Mouse (Mus musculus) heart, embryonic 15.5 days (tissue): ENCODE results near the gene Serpinb5. TPM values are rescaled to one million over a fixed set of nuclear protein-coding genes. Genes with fewer than 3 reads are reported as not detected.

ENCODE experiments used
- ATAC-seq: fragments of 200-750 bp; cut with Nextera tagmentation; replicated peaks from 2 replicates; pipeline ENCODE4 v1.8.0; 2017; ENCODE audit warnings: low read depth, moderate TSS enrichment; ENCODE audit not compliant: insufficient number of reproducible peaks, insufficient read depth, low FRiP score
- H3K27ac ChIP-seq: fragments of 300-500 bp; sonication (generic); 2 replicates; pipeline ENCODE4 v1.5.1; 2015; ENCODE audit warnings: mild to moderate bottlenecking, inconsistent platforms
- H3K27me3 ChIP-seq: fragments of 300-500 bp; sonication (generic); 2 replicates; pipeline ENCODE4 v1.6.1; 2015; ENCODE audit warnings: inconsistent platforms
- H3K36me3 ChIP-seq: fragments of 300-500 bp; sonication (generic); 2 replicates; pipeline ENCODE4 v1.6.1; 2015; ENCODE audit warnings: mild to moderate bottlenecking, inconsistent platforms
- H3K4me1 ChIP-seq: fragments of 300-500 bp; sonication (generic); replicated peaks from 2 replicates; pipeline ENCODE4 v1.6.1; 2015; ENCODE audit warnings: inconsistent platforms
- H3K4me2 ChIP-seq: fragments of 300-500 bp; sonication (generic); 2 replicates; pipeline ENCODE4 v1.6.1; 2015; ENCODE audit warnings: inconsistent platforms, mild to moderate bottlenecking, moderate library complexity
- H3K4me3 ChIP-seq: fragments of 300-500 bp; sonication (generic); 2 replicates; pipeline ENCODE4 v1.5.1; 2015; ENCODE audit warnings: mild to moderate bottlenecking, inconsistent platforms
- H3K9ac ChIP-seq: fragments of 300-500 bp; sonication (generic); 2 replicates; pipeline ENCODE4 v1.6.1; 2015; ENCODE audit warnings: mild to moderate bottlenecking, inconsistent platforms
- H3K9me3 ChIP-seq: fragments of 300-500 bp; sonication (generic); replicated peaks from 2 replicates; pipeline ENCODE4 v1.6.1; 2016; ENCODE audit warnings: inconsistent platforms
- WGBS: fragments of 180-500 bp; shearing (Covaris S2); methylation state at CpG from one replicate; pipeline ENCODE4 v1.1.7; 2015; ENCODE audit warnings: mixed read lengths; 5-methylcytosine and 5-hydroxymethylcytosine counted together
- polyA plus RNA-seq: library from polyadenylated mRNA; unstranded; fragments of >200 nt; fragmentation: Nextera tagmentation; extraction: Ambion mirVana; gene quantifications from 2 replicates; pipeline ENCODE4 v1.2.1, GENCODE M21; 2015

The Serpinb5 gene
- 0.11 and 0.37 TPM in 2 replicates for polyA plus RNA-seq

DNA sequence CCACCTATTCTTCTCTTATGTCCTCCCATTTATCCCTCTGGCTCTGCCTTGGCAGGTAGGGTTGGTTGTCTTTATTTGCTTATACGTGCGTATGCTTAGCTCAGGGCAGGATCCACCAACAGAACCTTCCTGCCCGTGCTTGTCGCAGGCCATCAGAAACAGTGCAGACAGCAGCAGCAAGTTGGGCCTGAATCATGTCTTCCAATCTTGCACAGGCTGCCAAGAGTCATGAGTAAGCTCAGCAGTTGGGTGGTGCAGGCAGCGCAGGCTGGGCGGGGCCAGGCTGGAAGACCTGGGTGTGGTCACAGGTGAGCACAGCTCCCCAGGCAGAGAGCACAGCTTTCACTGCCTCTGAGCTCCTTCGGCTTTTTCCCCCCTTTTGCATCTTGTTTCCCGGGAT, at the start of gene Serpinb5:
TSS of gene Serpinb5 (plus strand) at position 327 of the 400 bp plus-strand sequence.
- Histone ChIP-seq H3K27ac (no peak within 1 kb of the TSS), H3K4me3 (no peak within 1 kb of the TSS), H3K4me2 (no peak within 1 kb of the TSS), H3K4me1 (no peaks in the 10 kb centered on the region), H3K27me3 (no peaks in the 10 kb centered on the region), H3K36me3 (no peaks in the 10 kb centered on the region), H3K9me3 (no peaks in the 10 kb centered on the region), H3K9ac (no peak within 1 kb of the TSS)
- no peak for ATAC-seq
- 45% methylated on average over 8 of the region's 8 CpGs for WGBS

GRCm38 (mm10) chr1:106814864-106815263, 46.1 kb upstream of the Serpinb5 start:
- Histone ChIP-seq H3K4me1 (no peaks in the 10 kb centered on the region), H3K27ac (no peak overlapping the region), H3K4me2 (no peak overlapping the region), H3K9ac (no peak overlapping the region), H3K36me3 (no peaks in the 10 kb centered on the region), H3K9me3 (no peaks in the 10 kb centered on the region), H3K4me3 (no peak overlapping the region), H3K27me3 (no peaks in the 10 kb centered on the region)
- WGBS = 46% methylated on average over 5 of the region's 5 CpGs
- ATAC-seq = no peak

- 78% methylated on average over 6 of the region's 6 CpGs for WGBS
- Histone ChIP-seq H3K36me3 (no peaks in the 10 kb centered on the region), H3K9ac (no peak overlapping the region), H3K27ac (no peak overlapping the region), H3K9me3 (no peaks in the 10 kb centered on the region), H3K4me3 (no peak overlapping the region), H3K27me3 (no peaks in the 10 kb centered on the region), H3K4me1 (no peaks in the 10 kb centered on the region), H3K4me2 (no peak overlapping the region)
- no peak for ATAC-seq
Measured at GRCm38 (mm10) chr1:106815265-106815664, 45.7 kb upstream of the Serpinb5 start.

DNA sequence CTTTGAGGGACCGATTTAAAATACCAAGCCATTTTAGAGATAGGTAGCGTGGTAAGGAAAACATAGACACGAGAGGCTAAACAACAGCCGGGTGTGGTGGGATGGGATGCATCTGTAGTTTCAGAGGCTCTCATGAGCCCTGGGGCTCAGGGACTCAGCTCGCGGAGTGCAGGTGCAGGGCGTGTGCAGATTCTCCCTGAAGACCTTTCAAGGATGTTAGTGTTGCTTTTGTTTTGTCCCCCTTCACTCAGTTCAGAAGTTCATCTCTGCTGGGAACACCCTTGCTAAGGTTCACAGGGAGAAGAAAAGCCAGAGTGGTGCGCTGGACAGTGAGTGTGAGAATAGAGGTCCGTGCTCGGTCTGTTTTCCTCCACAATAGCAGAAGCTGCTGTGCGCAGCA, 44.2 kb upstream of the Serpinb5 start:
- Histone ChIP-seq H3K9ac (no peak overlapping the region), H3K4me2 (no peak overlapping the region), H3K9me3 (no peaks in the 10 kb centered on the region), H3K27ac (no peak overlapping the region), H3K4me1 (no peaks in the 10 kb centered on the region), H3K36me3 (no peaks in the 10 kb centered on the region), H3K4me3 (no peak overlapping the region), H3K27me3 (no peaks in the 10 kb centered on the region)
- WGBS = 80% methylated on average over 11 of the region's 11 CpGs
- no peak for ATAC-seq

DNA sequence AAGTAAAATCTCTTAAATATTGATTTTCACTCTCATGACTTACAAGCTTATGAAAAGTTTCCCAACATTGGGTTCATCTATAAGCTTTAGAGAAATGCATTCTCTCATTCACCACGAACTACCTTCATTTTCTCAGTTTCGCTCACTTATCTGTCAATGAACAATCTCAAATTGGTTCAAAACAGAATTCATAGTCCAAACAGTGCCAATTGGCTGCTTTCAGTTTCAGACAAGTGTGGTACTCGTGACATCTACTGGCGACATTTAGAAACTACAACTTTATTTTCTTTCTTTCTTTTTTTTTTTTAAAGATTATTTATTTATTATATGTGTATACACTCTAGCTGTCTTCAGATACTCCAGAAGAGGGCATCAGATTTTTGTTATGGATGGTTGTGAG, 42.6 kb upstream of the Serpinb5 start:
- Histone ChIP-seq H3K9ac (no peak overlapping the region), H3K27ac (no peak overlapping the region), H3K36me3 (no peaks in the 10 kb centered on the region), H3K9me3 (no peaks in the 10 kb centered on the region), H3K4me2 (no peak overlapping the region), H3K4me3 (no peak overlapping the region), H3K27me3 (no peaks in the 10 kb centered on the region), H3K4me1 (no peaks in the 10 kb centered on the region)
- ATAC-seq = no peak
- 19% methylated on average over 4 of the region's 4 CpGs for WGBS

- Histone ChIP-seq H3K36me3 (no peaks in the 10 kb centered on the region), H3K9me3 (no peaks in the 10 kb centered on the region), H3K4me1 (no peaks in the 10 kb centered on the region), H3K4me3 (no peak overlapping the region), H3K4me2 (no peak overlapping the region), H3K9ac (no peak overlapping the region), H3K27me3 (no peaks in the 10 kb centered on the region), H3K27ac (no peak overlapping the region)
- WGBS = 63% methylated on average over 3 of the region's 3 CpGs
- no peak for ATAC-seq
Measured at GRCm38 (mm10) chr1:106822297-106822696, 38.7 kb upstream of the Serpinb5 start.

GRCm38 (mm10) chr1:106828784-106829183, 32.2 kb upstream of the Serpinb5 start:
- H3K4me2 ChIP-seq = no peak overlapping the region
- H3K27ac ChIP-seq = no peak overlapping the region
- ATAC-seq = no peak
- 58% methylated on average over 4 of the region's 4 CpGs for WGBS
- no peak overlapping the region for H3K4me3 ChIP-seq
- no peaks in the 10 kb centered on the region for H3K4me1 ChIP-seq
- no peak overlapping the region for H3K9ac ChIP-seq
- H3K9me3 ChIP-seq = no peaks in the 10 kb centered on the region
- no peaks in the 10 kb centered on the region for H3K27me3 ChIP-seq
- no peaks in the 10 kb centered on the region for H3K36me3 ChIP-seq

DNA sequence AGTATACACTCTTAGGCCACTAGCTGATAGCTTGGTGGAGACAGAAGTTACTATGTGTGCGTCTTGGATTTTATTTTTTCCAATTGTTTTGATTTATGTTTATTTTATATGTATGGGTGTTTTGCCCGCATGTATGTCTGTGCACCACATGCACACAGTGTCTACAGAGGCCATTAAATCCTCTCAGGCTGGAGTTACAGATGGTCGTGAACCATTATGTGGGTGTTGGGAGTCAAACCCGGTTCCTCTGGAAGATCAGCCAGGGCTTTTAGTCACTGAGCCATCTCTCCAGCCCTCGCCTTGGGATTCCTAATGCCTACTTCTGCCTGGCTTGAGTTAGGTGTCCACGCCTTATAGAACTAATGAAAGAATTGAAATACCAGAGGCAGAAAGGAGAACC, 4.6 kb downstream of the Serpinb5 start:
- ATAC-seq = no peak

DNA sequence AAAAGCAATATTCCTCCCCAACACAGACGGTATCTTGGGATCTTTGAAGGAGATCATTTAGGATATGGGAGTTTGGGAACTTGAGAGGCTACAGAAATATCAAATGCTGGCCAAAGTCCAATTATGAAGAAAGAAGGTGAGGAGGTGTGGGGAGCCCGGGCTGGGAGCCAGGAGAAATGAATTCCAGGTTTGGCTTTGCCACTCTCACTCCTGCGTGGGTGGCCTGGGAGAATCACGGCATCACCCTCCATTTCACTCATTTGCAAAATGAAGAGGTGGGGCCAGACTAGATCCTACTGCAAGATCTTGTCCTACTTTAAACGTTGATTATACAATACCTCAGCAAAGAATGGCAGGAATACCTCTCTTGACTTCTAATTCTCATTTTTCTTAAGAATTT, 5.1 kb downstream of the Serpinb5 start:
- 65% methylated on average over 5 of the region's 5 CpGs for WGBS
- H3K4me1 ChIP-seq = peaks cover 4% of the 10 kb centered on the region; the same call in 1 of the 2 replicates
- no peaks in the 10 kb centered on the region for H3K27me3 ChIP-seq
- no peak overlapping the region for H3K4me3 ChIP-seq
- no peaks in the 10 kb centered on the region for H3K36me3 ChIP-seq
- no peak overlapping the region for H3K4me2 ChIP-seq
- H3K27ac ChIP-seq = no peak overlapping the region
- no peak for ATAC-seq
- H3K9me3 ChIP-seq = no peaks in the 10 kb centered on the region
- H3K9ac ChIP-seq = no peak overlapping the region

More for the DNA sequence above, 4.6 kb downstream of the Serpinb5 start:
- WGBS = 83% methylated on average over 6 of the region's 6 CpGs
- Histone ChIP-seq H3K36me3 (no peaks in the 10 kb centered on the region), H3K4me2 (no peak overlapping the region), H3K9ac (no peak overlapping the region), H3K4me3 (no peak overlapping the region), H3K27ac (no peak overlapping the region), H3K9me3 (no peaks in the 10 kb centered on the region), H3K4me1 (peaks cover 4% of the 10 kb centered on the region; the same call in 1 of the 2 replicates), H3K27me3 (no peaks in the 10 kb centered on the region)

- Histone ChIP-seq H3K9me3 (no peaks in the 10 kb centered on the region), H3K36me3 (no peaks in the 10 kb centered on the region), H3K27me3 (no peaks in the 10 kb centered on the region), H3K4me3 (no peak overlapping the region), H3K27ac (no peak overlapping the region), H3K4me2 (no peak overlapping the region), H3K4me1 (peaks cover 4% of the 10 kb centered on the region; the same call in 1 of the 2 replicates), H3K9ac (no peak overlapping the region)
- WGBS = 72% methylated on average over 6 of the region's 6 CpGs
- ATAC-seq = no peak
Measured at GRCm38 (mm10) chr1:106866768-106867167, 5.8 kb downstream of the Serpinb5 start.

GRCm38 (mm10) chr1:106869986-106870385, 9.0 kb downstream of the Serpinb5 start:
- Histone ChIP-seq H3K27ac (no peak overlapping the region), H3K4me1 (peaks cover 4% of the 10 kb centered on the region; the same call in 1 of the 2 replicates), H3K27me3 (no peaks in the 10 kb centered on the region), H3K36me3 (no peaks in the 10 kb centered on the region), H3K4me2 (no peak overlapping the region), H3K9me3 (no peaks in the 10 kb centered on the region), H3K4me3 (no peak overlapping the region), H3K9ac (no peak overlapping the region)
- ATAC-seq = no peak

DNA sequence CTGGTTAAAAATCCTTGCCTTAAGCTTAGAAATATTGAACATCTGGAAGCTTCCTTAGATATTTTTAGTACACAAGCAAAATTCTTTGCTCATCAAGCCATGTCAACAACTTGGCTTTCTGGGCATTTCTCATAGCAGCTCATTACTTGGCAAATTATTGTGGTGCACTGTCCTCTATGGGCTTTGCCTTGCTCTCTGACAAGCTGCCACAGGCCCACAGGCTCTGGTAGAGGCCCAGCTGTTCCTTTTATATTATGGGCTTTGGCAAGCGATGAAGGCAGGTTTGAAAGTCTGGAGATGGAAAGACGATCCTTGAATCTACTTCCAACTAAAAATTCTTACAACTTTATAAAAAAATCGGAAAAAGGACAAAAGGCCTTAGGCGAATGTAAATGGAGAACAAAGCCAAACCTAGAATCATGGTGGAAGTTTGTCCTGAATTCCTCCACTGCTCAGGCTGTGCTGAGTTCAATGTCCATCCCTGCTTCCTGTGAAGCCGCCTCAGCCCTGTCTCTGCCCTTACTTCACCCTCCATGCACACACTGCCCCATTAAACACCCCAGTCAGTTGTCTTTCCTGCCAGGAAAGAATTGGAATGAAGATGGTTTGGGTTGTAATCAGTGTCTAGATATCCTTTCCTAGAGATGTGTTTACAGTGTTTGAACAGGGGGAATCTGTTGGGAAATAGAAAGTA, 14.4 kb downstream of the Serpinb5 start:
- no peaks in the 10 kb centered on the region for H3K27me3 ChIP-seq
- H3K4me1 ChIP-seq = no peaks in the 10 kb centered on the region; the same call in 1 of the 2 replicates
- ATAC-seq = no peak
- H3K36me3 ChIP-seq = no peaks in the 10 kb centered on the region
- H3K4me3 ChIP-seq = no peak overlapping the region
- no peak overlapping the region for H3K27ac ChIP-seq
- no peak overlapping the region for H3K4me2 ChIP-seq
- no peaks in the 10 kb centered on the region for H3K9me3 ChIP-seq
- H3K9ac ChIP-seq = no peak overlapping the region
- 73% methylated on average over 5 of the region's 5 CpGs for WGBS
